Mouse (Mus musculus) macrophage (primary cell): ENCODE results near the gene Tmem59l. TPM values are rescaled to one million over a fixed set of nuclear protein-coding genes. Genes with fewer than 3 reads are reported as not detected.

ENCODE experiments used
- H3K27ac ChIP-seq: fragments of 350-480 bp; formaldehyde crosslinking; 2 replicates; pipeline ENCODE4 v1.9.0; 2021
- H3K36me3 ChIP-seq: fragments of 350-480 bp; formaldehyde crosslinking; 2 replicates; pipeline ENCODE4 v1.9.0; 2021; ENCODE audit errors: inconsistent target
- H3K4me3 ChIP-seq: fragments of 350-480 bp; formaldehyde crosslinking; 2 replicates; pipeline ENCODE4 v1.9.0; 2021; ENCODE audit errors: inconsistent target
- H3K79me2 ChIP-seq: fragments of 350-480 bp; formaldehyde crosslinking; 2 replicates; pipeline ENCODE4 v1.9.0; 2021; ENCODE audit errors: inconsistent target
- WGBS: methylation state at CpG from one replicate; pipeline ENCODE4 v1.1.7; 2026; ENCODE audit warnings: inconsistent platforms; ENCODE audit not compliant: missing documents; 5-methylcytosine and 5-hydroxymethylcytosine counted together
- polyA plus RNA-seq: library from polyadenylated mRNA; stranded (reverse); fragments of 250-400 nt; gene quantifications from 3 replicates; pipeline ENCODE4 v1.2.4, GENCODE M21; 2018; ENCODE audit warnings: inconsistent platforms

Tmem59l gene
- polyA plus RNA-seq, 1 experiment from 2014 or later = not detected

- no peak overlapping the region for H3K4me3 ChIP-seq
- no peaks in the 10 kb centered on the region for H3K36me3 ChIP-seq
- H3K79me2 ChIP-seq = peaks cover 3% of the 10 kb centered on the region; the same call in 1 of the 2 replicates
- WGBS = 95% methylated on average over 4 of the region's 4 CpGs
- H3K27ac ChIP-seq = no peak overlapping the region
Observed at GRCm38 (mm10) chr8:70466305-70466704, 20.9 kb downstream of the Tmem59l start.

GRCm38 (mm10) chr8:70465701-70466100 is 21.5 kb downstream of the Tmem59l start:
- H3K36me3 ChIP-seq = no peaks in the 10 kb centered on the region
- H3K27ac ChIP-seq = no peak overlapping the region
- WGBS = 96% methylated on average over 4 of the region's 4 CpGs

DNA sequence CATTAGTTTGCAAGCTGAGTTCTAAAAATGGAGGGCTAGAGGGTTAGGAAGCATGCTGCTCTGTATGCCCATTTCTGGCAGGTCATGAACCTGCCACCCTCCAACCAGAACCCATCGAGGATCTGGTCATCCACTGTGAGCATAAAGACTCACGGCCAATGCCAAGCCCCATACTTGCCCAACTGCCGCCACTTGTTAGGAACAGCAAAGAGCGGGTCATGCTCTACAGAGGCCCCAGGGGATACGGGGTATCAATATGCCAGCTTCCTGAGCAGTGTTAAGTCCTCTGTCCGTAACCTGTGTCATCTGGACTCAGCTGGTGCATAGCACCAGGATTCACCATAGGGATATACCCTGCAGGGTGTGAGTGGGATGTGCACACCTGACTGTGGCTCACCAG is 23.0 kb downstream of the Tmem59l start:
- 95% methylated on average over 6 of the region's 6 CpGs for WGBS
- no peaks in the 10 kb centered on the region for H3K36me3 ChIP-seq
- no peak overlapping the region for H3K4me3 ChIP-seq
- no peak overlapping the region for H3K27ac ChIP-seq
- H3K79me2 ChIP-seq = no peaks in the 10 kb centered on the region

More at GRCm38 (mm10) chr8:70465701-70466100, 21.5 kb downstream of the Tmem59l start:
- Histone ChIP-seq H3K4me3 (no peak overlapping the region), H3K79me2 (no peaks in the 10 kb centered on the region)

GRCm38 (mm10) chr8:70463306-70463705 is 23.9 kb downstream of the Tmem59l start:
- Histone ChIP-seq H3K4me3 (no peak overlapping the region), H3K36me3 (no peaks in the 10 kb centered on the region), H3K79me2 (no peaks in the 10 kb centered on the region), H3K27ac (no peak overlapping the region)
- WGBS = 100% methylated on average over 4 of the region's 4 CpGs

DNA sequence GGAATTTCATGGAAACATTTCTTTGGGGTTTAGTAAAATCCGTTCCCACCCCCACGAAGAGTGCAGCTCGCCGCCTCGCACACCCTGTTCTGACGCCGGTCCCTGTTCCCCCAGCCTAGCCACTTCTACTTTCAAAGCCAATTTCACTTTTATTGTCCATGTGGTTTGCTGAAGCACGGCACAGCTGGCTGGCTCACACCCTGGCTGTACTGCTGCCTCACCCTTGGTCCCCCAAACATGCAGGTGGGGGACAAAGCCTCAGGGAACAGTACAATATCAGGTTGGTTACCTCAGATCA is 24.7 kb downstream of the Tmem59l start:
- Histone ChIP-seq H3K4me3 (no peak overlapping the region), H3K27ac (no peak overlapping the region), H3K79me2 (no peaks in the 10 kb centered on the region), H3K36me3 (no peaks in the 10 kb centered on the region)
- WGBS = 84% methylated on average over 8 of the region's 8 CpGs

DNA sequence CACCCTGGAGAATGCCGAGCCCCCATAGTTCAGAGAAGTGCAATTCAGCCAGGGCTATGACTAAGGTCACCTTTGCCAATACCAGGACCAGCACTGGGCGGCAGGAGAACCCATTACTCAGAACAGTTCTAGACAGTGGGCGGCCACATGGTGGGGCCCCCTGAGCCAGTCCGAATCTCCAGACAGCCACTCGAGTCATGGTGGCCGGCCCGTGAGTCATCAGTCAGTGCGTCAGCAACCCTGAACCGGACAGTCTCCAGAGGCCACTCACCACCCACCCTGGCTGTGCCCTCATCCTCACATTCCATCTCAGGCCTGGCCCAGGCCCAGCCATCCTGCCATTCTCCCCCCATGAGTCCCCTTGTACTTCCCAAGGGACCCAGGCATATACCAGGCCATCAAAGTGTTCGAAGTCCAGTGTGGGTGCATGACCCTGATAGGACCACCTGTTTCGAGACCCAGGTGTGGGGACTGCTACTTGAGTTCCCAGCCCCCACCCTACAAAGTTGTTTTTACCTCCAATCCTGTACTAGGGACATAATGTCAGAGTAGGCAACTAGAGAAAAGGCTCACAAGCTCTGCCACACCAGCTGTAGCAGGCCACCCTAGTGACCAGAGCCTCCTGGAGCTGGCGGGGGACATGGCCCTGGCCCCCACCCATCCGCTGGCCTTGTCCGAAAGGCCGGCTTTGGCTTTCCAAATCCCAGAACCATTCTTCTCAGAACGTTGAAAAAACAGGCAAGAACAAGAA is 25.2 kb downstream of the Tmem59l start:
- Histone ChIP-seq H3K36me3 (no peaks in the 10 kb centered on the region), H3K4me3 (no peak overlapping the region), H3K27ac (no peak overlapping the region), H3K79me2 (no peaks in the 10 kb centered on the region)
- 90% methylated on average over 15 of the region's 16 CpGs for WGBS

DNA sequence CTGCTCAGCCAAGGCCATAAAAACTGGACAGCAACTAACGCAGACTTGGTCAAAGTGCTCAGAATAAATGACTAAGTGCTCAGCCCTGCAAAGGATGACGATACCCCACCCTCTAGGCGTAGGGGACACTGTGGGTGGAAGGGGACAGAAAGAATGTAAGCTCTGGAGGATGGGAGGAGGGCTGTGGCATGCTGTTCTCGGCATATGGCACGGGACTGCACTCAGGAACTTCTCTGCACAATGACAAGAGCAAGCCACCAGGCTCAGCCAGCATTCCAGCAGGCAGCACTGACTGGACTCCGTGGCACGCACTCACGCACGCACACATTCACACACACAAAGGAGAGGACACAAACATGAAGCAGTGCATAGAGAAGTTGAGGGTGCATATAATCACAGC is 26.6 kb downstream of the Tmem59l start:
- Histone ChIP-seq H3K36me3 (no peaks in the 10 kb centered on the region), H3K4me3 (no peak overlapping the region), H3K79me2 (no peaks in the 10 kb centered on the region), H3K27ac (no peak overlapping the region)
- WGBS = 94% methylated on average over 9 of the region's 9 CpGs

GRCm38 (mm10) chr8:70460199-70460598 is 27.0 kb downstream of the Tmem59l start:
- Histone ChIP-seq H3K4me3 (no peak overlapping the region), H3K36me3 (no peaks in the 10 kb centered on the region), H3K79me2 (no peaks in the 10 kb centered on the region), H3K27ac (no peak overlapping the region)
- 94% methylated on average over 5 of the region's 5 CpGs for WGBS

GRCm38 (mm10) chr8:70459636-70460035 is 27.5 kb downstream of the Tmem59l start:
- Histone ChIP-seq H3K27ac (no peak overlapping the region), H3K4me3 (no peak overlapping the region), H3K36me3 (no peaks in the 10 kb centered on the region), H3K79me2 (no peaks in the 10 kb centered on the region)
- WGBS = 96% methylated on average over 2 of the region's 2 CpGs

DNA sequence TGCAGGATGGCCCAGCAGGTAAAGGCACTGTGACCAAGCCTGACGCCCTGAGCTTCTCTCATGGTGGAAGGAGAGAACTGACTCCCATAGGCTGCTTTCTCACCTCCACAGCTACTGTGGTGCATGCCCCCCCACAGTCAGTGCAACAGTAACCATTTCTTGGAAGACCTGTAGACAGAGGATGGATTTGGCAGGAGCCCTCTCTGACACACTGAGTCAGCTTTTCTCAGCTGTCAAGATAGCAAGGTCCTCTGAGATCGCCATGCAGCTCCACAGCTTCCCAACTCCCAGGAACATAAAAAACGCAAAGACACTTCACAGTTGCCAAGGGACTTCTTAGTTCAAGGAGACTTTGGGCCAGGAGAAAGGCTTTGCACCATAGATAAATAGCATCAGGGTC is 28.7 kb downstream of the Tmem59l start:
- Histone ChIP-seq H3K36me3 (no peaks in the 10 kb centered on the region), H3K4me3 (no peak overlapping the region), H3K27ac (no peak overlapping the region), H3K79me2 (no peaks in the 10 kb centered on the region)
- WGBS = 92% methylated on average over 3 of the region's 3 CpGs

GRCm38 (mm10) chr8:70457882-70458281 is 29.3 kb downstream of the Tmem59l start:
- Histone ChIP-seq H3K36me3 (no peaks in the 10 kb centered on the region), H3K27ac (no peak overlapping the region), H3K4me3 (no peak overlapping the region), H3K79me2 (no peaks in the 10 kb centered on the region)
- 91% methylated on average over 6 of the region's 6 CpGs for WGBS

DNA sequence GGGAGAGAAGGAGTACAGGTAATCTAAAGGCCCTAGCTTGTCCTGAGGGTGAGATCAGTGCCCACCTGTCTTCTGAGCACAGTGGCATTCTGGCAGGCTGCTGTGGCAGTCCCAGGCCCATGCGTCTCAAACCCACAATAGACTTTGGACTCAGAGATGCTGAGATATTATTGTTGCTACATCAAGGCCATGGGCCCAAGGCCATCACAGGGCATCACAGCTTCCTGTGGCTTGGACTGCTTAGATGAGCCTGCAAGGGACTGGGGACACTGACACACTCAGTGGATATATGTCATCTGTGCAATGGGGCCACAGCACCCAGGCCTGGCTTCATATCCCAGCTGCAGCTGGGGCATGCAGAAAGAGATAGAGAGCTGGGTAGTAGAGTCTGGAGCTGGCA is 30.2 kb downstream of the Tmem59l start:
- Histone ChIP-seq H3K27ac (no peak overlapping the region), H3K36me3 (no peaks in the 10 kb centered on the region)
- WGBS = 85% methylated on average over 1 of the region's 1 CpGs

DNA sequence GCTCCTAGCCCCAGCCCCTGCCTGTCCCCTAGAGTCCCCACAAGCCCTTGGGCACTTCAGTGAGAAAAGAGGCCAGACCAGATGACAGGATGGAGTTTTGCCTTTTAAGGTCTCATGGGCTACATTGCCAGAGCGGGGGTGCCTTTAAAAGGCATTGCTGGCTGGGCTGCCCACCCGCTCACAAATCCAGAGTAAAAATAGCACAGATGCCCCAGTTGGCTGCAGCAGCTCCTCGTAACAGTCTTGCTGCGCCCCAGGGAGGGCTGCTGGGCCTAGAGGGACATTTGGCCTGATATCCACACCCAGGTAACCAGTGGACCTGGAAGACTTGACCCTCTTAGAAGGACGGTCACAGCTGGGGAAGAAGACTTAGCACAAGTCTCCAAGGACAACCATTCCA is 33.3 kb downstream of the Tmem59l start:
- H3K4me3 ChIP-seq = no peak overlapping the region
- WGBS = 95% methylated on average over 5 of the region's 5 CpGs
- H3K79me2 ChIP-seq = no peaks in the 10 kb centered on the region
- no peak overlapping the region for H3K27ac ChIP-seq
- H3K36me3 ChIP-seq = no peaks in the 10 kb centered on the region

More for the DNA sequence above, 30.2 kb downstream of the Tmem59l start:
- Histone ChIP-seq H3K79me2 (no peaks in the 10 kb centered on the region), H3K4me3 (no peak overlapping the region)

DNA sequence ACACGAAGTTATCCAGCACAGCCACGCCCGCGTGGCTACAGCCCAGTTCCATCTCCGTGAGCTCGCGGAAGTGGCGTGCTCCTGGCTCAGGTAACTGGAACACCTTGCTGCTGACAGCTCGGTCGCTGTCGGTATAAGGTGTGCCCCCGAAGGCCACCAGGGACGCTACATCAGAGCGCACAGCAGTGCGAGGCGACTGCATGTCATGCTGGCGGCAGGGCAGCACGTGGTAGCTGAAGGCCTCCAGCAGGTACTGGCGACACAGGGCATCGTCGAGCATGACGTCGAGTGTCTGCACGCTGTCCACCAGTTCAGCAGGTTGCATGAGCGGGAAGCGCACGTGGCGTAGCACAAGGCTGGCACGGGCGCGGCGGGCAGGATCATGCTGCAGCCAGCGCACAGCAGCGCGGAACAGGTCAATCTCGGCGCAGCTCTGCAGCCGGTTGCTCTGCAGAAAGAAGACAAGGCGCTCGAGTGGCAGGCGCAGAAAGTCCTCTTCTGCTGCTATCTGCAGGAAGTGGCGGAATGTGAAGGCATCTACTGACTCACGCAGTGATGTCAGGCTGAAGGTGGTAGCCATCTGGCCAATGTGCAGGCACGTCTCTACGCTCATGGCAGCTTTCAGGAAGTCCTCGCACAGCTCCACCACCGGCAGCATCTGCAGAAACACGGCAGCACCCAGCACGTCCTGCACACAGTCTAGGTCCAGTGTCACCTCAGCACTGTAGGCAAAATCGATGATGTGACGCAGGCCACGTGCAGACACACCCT is 34.8 kb downstream of the Tmem59l start:
- WGBS = 91% methylated on average over 44 of the region's 52 CpGs
- H3K36me3 ChIP-seq = no peaks in the 10 kb centered on the region
- no peak overlapping the region for H3K27ac ChIP-seq
- no peaks in the 10 kb centered on the region for H3K79me2 ChIP-seq
- H3K4me3 ChIP-seq = no peak overlapping the region

DNA sequence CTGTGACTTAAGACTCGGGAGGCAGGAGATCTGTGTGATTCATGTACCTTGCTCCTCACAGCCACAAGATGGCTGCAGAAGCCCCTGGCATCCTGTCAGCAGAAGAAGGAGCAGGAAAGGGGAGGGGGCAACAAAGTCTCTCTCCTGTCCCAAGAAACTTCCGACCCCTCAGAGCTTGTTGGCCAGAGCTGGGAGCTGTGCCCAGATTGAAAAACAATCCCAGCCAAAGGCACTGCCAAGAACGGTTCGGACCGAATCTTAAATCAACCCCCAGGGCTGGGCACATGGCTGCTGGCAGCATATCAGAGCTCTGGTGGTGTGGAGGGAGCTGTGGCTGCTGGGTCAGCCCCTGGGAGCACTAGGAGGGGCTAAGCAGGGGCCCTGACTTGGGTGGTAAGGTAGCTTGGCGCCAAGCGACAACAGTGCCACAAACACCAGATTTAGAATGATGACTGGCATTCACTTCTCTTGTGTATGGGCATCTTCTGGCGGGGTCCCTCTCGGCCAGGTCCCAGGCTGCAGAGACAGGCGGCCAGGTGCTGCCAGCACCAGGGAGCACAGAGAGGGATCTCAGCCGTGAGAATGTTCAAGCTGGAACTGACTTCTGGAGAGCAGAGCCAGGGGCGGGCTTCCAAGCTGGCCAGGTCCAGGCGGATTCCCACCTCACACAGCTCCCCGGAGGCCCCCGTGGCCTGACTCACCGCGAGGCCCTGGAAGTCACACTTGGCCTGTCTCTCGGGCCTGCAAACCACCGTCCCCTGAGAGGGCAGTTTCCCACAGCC is 39.3 kb downstream of the Tmem59l start:
- H3K27ac ChIP-seq = no peak overlapping the region
- no peaks in the 10 kb centered on the region for H3K79me2 ChIP-seq
- H3K36me3 ChIP-seq = no peaks in the 10 kb centered on the region
- H3K4me3 ChIP-seq = no peak overlapping the region
- 81% methylated on average over 19 of the region's 19 CpGs for WGBS
